In genomic region chr11:93097001-93097400, GRCm38 (mm10) we compare ENCODE assay signal across 9 mouse cellular contexts. TPM values are rescaled to one million over a fixed set of nuclear protein-coding genes. Genes with fewer than 3 reads are reported as not detected.
DNase-seq lines count a peak whose midpoint lies in the region; ATAC-seq and TF ChIP-seq lines count a peak whose summit lies in the region.
"Had no signal": no experiment of that assay in that cellular context is flagged by ENCODE, and none has a peak within 500 bp of the region (broad histone marks: within the 10 kb centered on the region; RNA-seq: fewer than 3 reads in every experiment).

No protein-coding gene starts in this region.

- no peaks in the 10 kb centered on the region for H3K36me3 ChIP-seq in hindbrain, embryonic 15.5 days
- no peaks in the 10 kb centered on the region for H3K36me3 ChIP-seq in midbrain, embryonic 16.5 days (ENCODE audit: control insufficient read depth, insufficient read depth, low read length)

- no peaks in the 10 kb centered on the region for H3K9me3 ChIP-seq in hindbrain, embryonic 15.5 days
- H3K9me3 ChIP-seq in midbrain, embryonic 16.5 days (replicated peaks; ENCODE audit: control insufficient read depth, low read length, poor library complexity, severe bottlenecking): no peaks in the 10 kb centered on the region

- peak; percentile 29 to 52 for DNase-seq in cerebellum, adult 2 months
- DNase-seq in cerebellum, adult 11 months: no peak
- DNase-seq in 416B (ENCODE audit: low read depth): peak; percentile 15
- DNase-seq in embryo, embryonic 10 days (ENCODE audit: low spot score): peak; percentile 94
- no peak for DNase-seq in frontal cortex, postnatal 14 days (ENCODE audit: low spot score in 2 of 2)

- peak overlapping the region; percentile 94 for H3K4me2 ChIP-seq in hindbrain, embryonic 15.5 days
- peak overlapping the region; percentile 93 for H3K4me2 ChIP-seq in midbrain, embryonic 16.5 days (ENCODE audit: low read length)

- H3K4me1 ChIP-seq in cerebellum, adult 2 months (ENCODE audit: control insufficient read depth, insufficient read depth, low read length): no peaks in the 10 kb centered on the region
- H3K4me1 ChIP-seq in hindbrain, embryonic 15.5 days (replicated peaks): peaks cover 9% of the 10 kb centered on the region; the same call in 1 of the 2 replicates
- H3K4me1 ChIP-seq in midbrain, embryonic 16.5 days (ENCODE audit: control insufficient read depth, insufficient read depth, low read length): 0 out of 2 replicates have a peak, but pooled peaks cover 3% of the 10 kb centered on the region

- peak overlapping the region; percentile 93 for H3K27ac ChIP-seq in cerebellum, adult 2 months (ENCODE audit: insufficient read depth, low read length)
- peak overlapping the region; percentile 88 for H3K27ac ChIP-seq in hindbrain, embryonic 15.5 days (replicated peaks)
- H3K27ac ChIP-seq in midbrain, embryonic 16.5 days (ENCODE audit: low read length): peak overlapping the region; percentile 85

- 0% methylated on average over 6 of the region's 6 CpGs for whole genome bisulfite sequencing in cerebellum, adult 2 months
- WGBS in hindbrain, embryonic 15.5 days: 0% methylated on average over 6 of the region's 6 CpGs
- under 1% methylated on average over 6 of the region's 6 CpGs for WGBS in midbrain, embryonic 16.5 days

- H3K27me3 ChIP-seq in cerebellum, adult 2 months (ENCODE audit: control insufficient read depth, insufficient read depth, low read length): no peaks in the 10 kb centered on the region
- 0 out of 2 replicates have a peak, but pooled peaks cover 4% of the 10 kb centered on the region for H3K27me3 ChIP-seq in hindbrain, embryonic 15.5 days
- no peaks in the 10 kb centered on the region; the same call in 1 of the 2 replicates for H3K27me3 ChIP-seq in midbrain, embryonic 16.5 days (ENCODE audit: control insufficient read depth, insufficient read depth, low read depth, low read length)

- TF ChIP-seq CTCF in cerebellum, adult 2 months (IDR thresholded peaks at IDR 0.05; ENCODE audit: borderline replicate concordance, insufficient read depth, low read depth, low read length): no peak

- ATAC-seq in hindbrain, embryonic 15.5 days (ENCODE audit: low FRiP score, low read depth): no peak
- no peak for ATAC-seq in midbrain, embryonic 16.5 days
- ATAC-seq in inflammation-experienced regulatory T-cells, adult 6 months: no peak

- H3K9ac ChIP-seq in hindbrain, embryonic 15.5 days: peak overlapping the region; percentile 70
- H3K9ac ChIP-seq in midbrain, embryonic 16.5 days (ENCODE audit: low read depth, low read length): peak overlapping the region; percentile 77

- no peak for TF ChIP-seq POLR2A in cerebellum, adult 2 months (IDR thresholded peaks at IDR 0.05; ENCODE audit: borderline replicate concordance, insufficient read depth, low read length)

- peak overlapping the region; percentile 73 for H3K4me3 ChIP-seq in cerebellum, adult 2 months (replicated peaks; ENCODE audit: insufficient read depth, low read depth, low read length)
- H3K4me3 ChIP-seq in hindbrain, embryonic 15.5 days: peak overlapping the region; percentile 72
- peak overlapping the region; percentile 73 for H3K4me3 ChIP-seq in midbrain, embryonic 16.5 days (ENCODE audit: low read depth, low read length)

RNA-seq across cellular contexts. Expression of gene Car10, which starts 0.8 kb away (rescaled TPM):
- 92.4 and 100 TPM in 2 replicates for polyA plus RNA-seq in cerebellum, adult 2 months (2012; rRNA removed)
- 45.8 and 54.4 TPM in 2 replicates for polyA plus RNA-seq in hindbrain, embryonic 15.5 days (2015; fragmentation: Nextera tagmentation; extraction: Ambion mirVana)
- polyA plus RNA-seq in midbrain, embryonic 16.5 days (2015; fragmentation: Nextera tagmentation; extraction: Ambion mirVana): 53.7 and 65.4 TPM in 2 replicates
- under 1 TPM in 2 of 3 experiments, not detected in 1; 0.16 to 0.17 TPM for polyA plus RNA-seq in inflammation-experienced regulatory T-cells, adult 6 months (2017; shearing (Covaris generic))
- polyA plus RNA-seq: small intestine, adult 2 months had no signal

Comparison
In these comparisons a context has a peak if more than half of its experiments do, and no peak if none do; other contexts are left out.
1. DNase-seq: peak in cerebellum, adult 2 months (2 of 2), 416B (single experiment) and embryo, embryonic 10 days (single experiment); none in cerebellum, adult 11 months (single experiment) and frontal cortex, postnatal 14 days (0 of 2).
2. RNA of gene Car10, which starts 0.8 kb away (polyA plus RNA-seq): 92.4 to 100 TPM in cerebellum, adult 2 months, 53.7 to 65.4 TPM in midbrain, embryonic 16.5 days and 45.8 to 54.4 TPM in hindbrain, embryonic 15.5 days; 0.16 to 0.17 TPM in inflammation-experienced regulatory T-cells, adult 6 months; every median in the first group is over 10 times any median in the second.
3. Peak in every context shown above with its lines, with median percentiles within 50 percentile points of each other: H3K27ac ChIP-seq and H3K4me3 ChIP-seq.